Mouse (Mus musculus): Measurements from ENCODE around the gene Myom1. TPM values are rescaled to one million over a fixed set of nuclear protein-coding genes. Genes with fewer than 3 reads are reported as not detected.

The Myom1 gene
- polyA plus RNA-seq, 1 experiment from 2014 or later = 18.5 TPM

DNA sequence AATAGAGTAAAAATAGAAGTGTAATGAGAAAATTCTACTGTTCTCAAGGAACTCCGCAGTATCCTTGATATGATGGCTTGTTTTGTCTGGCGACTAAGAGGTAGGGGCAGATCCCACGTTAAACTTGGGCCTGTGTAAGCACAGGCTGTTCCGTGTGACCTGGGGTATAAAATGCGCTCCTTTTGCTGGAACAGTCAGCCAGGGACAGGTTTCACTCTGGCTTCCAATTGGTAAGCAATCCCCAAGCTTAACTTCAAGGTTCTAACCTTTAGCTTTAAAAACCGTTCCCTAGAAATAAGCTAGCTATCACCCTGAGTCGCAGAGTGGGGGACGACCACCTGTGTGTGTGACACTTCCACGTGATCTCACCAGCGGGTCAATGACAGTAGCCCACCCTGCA is 30.3 kb downstream of the Myom1 start:
- no peak for ATAC-seq (replicated peaks; ENCODE audit: low FRiP score, low TSS enrichment, low read depth)
- DNase-seq (ENCODE audit: low spot score) = no peak

DNA sequence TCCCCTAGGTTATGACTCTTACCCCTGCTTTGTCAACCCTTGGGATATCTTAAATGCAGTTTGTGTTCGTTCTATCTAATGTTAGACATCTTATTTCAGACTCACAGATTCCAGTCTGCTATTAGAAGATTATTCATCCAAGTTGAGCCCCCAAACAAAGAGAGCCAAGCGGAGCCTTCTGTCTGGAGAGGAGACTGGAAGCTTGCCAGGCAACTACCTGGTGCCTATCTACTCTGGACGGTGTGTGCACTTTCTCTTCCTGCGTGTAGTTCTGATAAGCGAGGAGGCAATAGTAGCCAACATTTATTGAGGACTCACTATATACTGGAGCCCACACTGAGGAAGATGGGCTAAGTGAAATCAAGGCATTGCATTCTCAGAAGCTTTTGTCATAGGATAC is 32.0 kb downstream of the Myom1 start:
- no peaks in the 10 kb centered on the region for H3K9me3 ChIP-seq (ENCODE audit: control insufficient read depth, low read length)
- H3K36me3 ChIP-seq (ENCODE audit: control insufficient read depth, insufficient read depth, low read length) = peaks cover 5% of the 10 kb centered on the region; the same call in 1 of the 2 replicates
- ATAC-seq (replicated peaks; ENCODE audit: low FRiP score, low TSS enrichment, low read depth) (no peak), DNase-seq (ENCODE audit: low spot score) (no peak)
- H3K4me2 ChIP-seq (ENCODE audit: low read length) = no peak overlapping the region
- H3K4me3 ChIP-seq (ENCODE audit: low read depth, low read length) = no peak overlapping the region
- H3K4me1 ChIP-seq (replicated peaks; ENCODE audit: control insufficient read depth, insufficient read depth, low read length) = no peaks in the 10 kb centered on the region
- H3K27ac ChIP-seq (ENCODE audit: low read depth) = no peak overlapping the region
- H3K27me3 ChIP-seq (replicated peaks; ENCODE audit: control insufficient read depth, insufficient read depth, low read length) = no peaks in the 10 kb centered on the region
- WGBS = 70% methylated on average over 5 of the region's 5 CpGs
- no peak overlapping the region for H3K9ac ChIP-seq (ENCODE audit: low read length)

More for the DNA sequence above, 30.3 kb downstream of the Myom1 start:
- H3K9ac ChIP-seq (ENCODE audit: low read length) = no peak overlapping the region
- peaks cover 5% of the 10 kb centered on the region; the same call in 1 of the 2 replicates for H3K36me3 ChIP-seq (ENCODE audit: control insufficient read depth, insufficient read depth, low read length)
- no peak overlapping the region for H3K4me2 ChIP-seq (ENCODE audit: low read length)
- H3K27me3 ChIP-seq (replicated peaks; ENCODE audit: control insufficient read depth, insufficient read depth, low read length) = no peaks in the 10 kb centered on the region
- 83% methylated on average over 10 of the region's 10 CpGs for WGBS
- H3K9me3 ChIP-seq (ENCODE audit: control insufficient read depth, low read length) = no peaks in the 10 kb centered on the region
- no peak overlapping the region for H3K4me3 ChIP-seq (ENCODE audit: low read depth, low read length)
- no peak overlapping the region for H3K27ac ChIP-seq (ENCODE audit: low read depth)
- no peaks in the 10 kb centered on the region for H3K4me1 ChIP-seq (replicated peaks; ENCODE audit: control insufficient read depth, insufficient read depth, low read length)

DNA sequence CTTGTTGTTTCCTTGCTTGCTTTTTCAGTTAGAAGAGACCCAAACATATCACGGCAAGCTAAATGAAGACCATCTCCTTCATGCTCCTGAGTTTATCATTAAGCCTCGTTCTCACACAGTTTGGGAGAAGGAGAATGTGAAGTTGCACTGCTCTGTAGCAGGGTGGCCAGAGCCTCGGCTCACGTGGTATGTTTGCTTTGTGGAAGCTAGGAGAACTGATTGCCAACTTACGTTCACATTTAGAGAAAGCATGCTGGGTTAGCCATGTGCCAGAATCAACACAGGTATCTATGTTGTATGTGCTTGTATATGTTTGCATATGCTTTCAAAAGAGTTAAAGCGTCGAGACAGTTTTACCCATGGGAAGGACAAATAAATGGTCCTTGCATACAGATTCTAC is 34.8 kb downstream of the Myom1 start:
- Histone ChIP-seq H3K36me3 (ENCODE audit: control insufficient read depth, insufficient read depth, low read length) (peaks cover 5% of the 10 kb centered on the region; the same call in 1 of the 2 replicates), H3K27me3 (replicated peaks; ENCODE audit: control insufficient read depth, insufficient read depth, low read length) (no peaks in the 10 kb centered on the region), H3K9me3 (ENCODE audit: control insufficient read depth, low read length) (no peaks in the 10 kb centered on the region), H3K4me1 (replicated peaks; ENCODE audit: control insufficient read depth, insufficient read depth, low read length) (no peaks in the 10 kb centered on the region), H3K9ac (ENCODE audit: low read length) (no peak overlapping the region), H3K4me3 (ENCODE audit: low read depth, low read length) (no peak overlapping the region), H3K4me2 (ENCODE audit: low read length) (no peak overlapping the region), H3K27ac (ENCODE audit: low read depth) (no peak overlapping the region)
- no peak for ATAC-seq (replicated peaks; ENCODE audit: low FRiP score, low TSS enrichment, low read depth)
- no peak for DNase-seq (ENCODE audit: low spot score)
- WGBS = 80% methylated on average over 7 of the region's 7 CpGs

DNA sequence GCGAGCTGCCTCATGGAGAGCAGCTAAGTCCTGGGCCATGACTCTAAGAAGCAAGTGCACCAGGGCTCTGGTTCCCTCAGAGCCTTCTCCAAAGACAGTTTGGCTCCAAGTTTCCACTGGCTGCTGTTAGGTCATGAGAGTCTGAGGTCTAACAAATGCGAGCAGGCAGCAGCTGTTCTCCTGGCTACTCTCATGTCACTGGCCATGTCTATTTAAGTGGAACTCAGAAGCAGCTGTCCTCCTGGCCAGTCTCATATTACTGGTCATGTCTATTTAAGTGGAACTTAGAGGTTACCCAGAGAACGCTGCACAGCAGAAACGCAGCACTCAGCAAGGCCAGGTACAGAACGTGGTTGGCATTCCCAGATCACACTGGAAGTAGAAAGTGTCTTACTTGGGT is 36.4 kb downstream of the Myom1 start:
- 63% methylated on average over 5 of the region's 5 CpGs for WGBS
- no peaks in the 10 kb centered on the region for H3K4me1 ChIP-seq (replicated peaks; ENCODE audit: control insufficient read depth, insufficient read depth, low read length)
- no peak overlapping the region for H3K27ac ChIP-seq (ENCODE audit: low read depth)
- ATAC-seq (replicated peaks; ENCODE audit: low FRiP score, low TSS enrichment, low read depth) = no peak
- no peak for DNase-seq (ENCODE audit: low spot score)
- H3K27me3 ChIP-seq (replicated peaks; ENCODE audit: control insufficient read depth, insufficient read depth, low read length) = no peaks in the 10 kb centered on the region
- no peaks in the 10 kb centered on the region for H3K9me3 ChIP-seq (ENCODE audit: control insufficient read depth, low read length)
- H3K36me3 ChIP-seq (ENCODE audit: control insufficient read depth, insufficient read depth, low read length) = peaks cover 5% of the 10 kb centered on the region; the same call in 1 of the 2 replicates
- H3K4me2 ChIP-seq (ENCODE audit: low read length) = no peak overlapping the region
- H3K4me3 ChIP-seq (ENCODE audit: low read depth, low read length) = no peak overlapping the region
- no peak overlapping the region for H3K9ac ChIP-seq (ENCODE audit: low read length)

DNA sequence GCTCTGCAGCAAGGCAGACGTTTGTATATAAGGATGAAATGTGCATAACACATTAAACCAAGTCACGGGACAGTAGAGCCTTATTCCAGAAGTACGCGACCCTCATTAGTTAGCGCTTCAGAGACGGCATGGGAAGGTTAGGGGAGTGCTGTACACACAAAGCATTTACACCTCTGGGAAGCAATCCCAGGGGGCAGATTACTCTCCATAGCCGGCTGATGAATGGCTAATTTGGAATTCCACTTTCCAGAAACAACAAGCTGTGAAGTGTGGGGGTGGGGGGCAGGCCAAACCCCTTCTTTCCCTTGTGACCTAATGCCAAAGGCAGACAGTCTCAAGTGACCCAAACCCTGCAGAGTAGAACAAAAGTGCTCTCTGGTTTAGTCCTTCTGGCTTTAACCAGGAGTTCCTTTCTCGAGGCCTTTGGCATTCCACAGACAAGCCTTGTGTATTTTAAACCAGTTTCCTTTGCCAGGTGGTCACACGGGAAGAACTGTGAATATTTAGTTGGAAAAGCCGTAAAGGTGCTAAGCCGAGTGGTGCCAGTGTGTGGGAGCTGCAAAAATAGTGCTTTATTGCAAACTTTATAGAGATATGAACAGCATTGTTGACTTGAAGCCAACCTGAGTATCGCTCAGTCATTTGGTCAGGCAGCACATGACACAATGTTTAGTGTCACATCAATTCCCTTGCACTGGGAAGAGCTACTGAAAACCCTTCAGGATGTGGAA is 37.6 kb downstream of the Myom1 start:
- Histone ChIP-seq H3K27me3 (replicated peaks; ENCODE audit: control insufficient read depth, insufficient read depth, low read length) (no peaks in the 10 kb centered on the region), H3K4me2 (ENCODE audit: low read length) (no peak overlapping the region), H3K4me1 (replicated peaks; ENCODE audit: control insufficient read depth, insufficient read depth, low read length) (no peaks in the 10 kb centered on the region), H3K36me3 (ENCODE audit: control insufficient read depth, insufficient read depth, low read length) (peaks cover 5% of the 10 kb centered on the region; the same call in 1 of the 2 replicates), H3K9ac (ENCODE audit: low read length) (no peak overlapping the region), H3K27ac (ENCODE audit: low read depth) (no peak overlapping the region), H3K9me3 (ENCODE audit: control insufficient read depth, low read length) (no peaks in the 10 kb centered on the region), H3K4me3 (ENCODE audit: low read depth, low read length) (no peak overlapping the region)
- ATAC-seq (replicated peaks; ENCODE audit: low FRiP score, low TSS enrichment, low read depth) (no peak), DNase-seq (ENCODE audit: low spot score) (no peak)
- 38% methylated on average over 12 of the region's 12 CpGs for WGBS

DNA sequence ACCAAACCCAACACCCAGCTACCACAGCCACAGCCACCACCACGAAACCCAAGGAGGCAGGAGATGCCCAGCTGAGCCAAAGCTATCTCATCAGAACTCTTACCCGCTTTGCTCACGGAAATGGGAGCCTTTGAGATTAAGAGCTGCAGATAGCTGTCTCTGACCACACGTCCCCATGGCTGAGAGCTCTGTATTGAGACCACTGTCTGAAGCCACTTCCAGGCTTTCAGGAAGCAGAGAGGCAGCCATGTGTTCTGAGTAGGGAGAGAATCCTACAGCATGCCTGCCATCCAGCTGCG is 38.1 kb downstream of the Myom1 start:
- DNase-seq (ENCODE audit: low spot score) (peak; percentile 31), ATAC-seq (replicated peaks; ENCODE audit: low FRiP score, low TSS enrichment, low read depth) (no peak)
- H3K27me3 ChIP-seq (replicated peaks; ENCODE audit: control insufficient read depth, insufficient read depth, low read length) = no peaks in the 10 kb centered on the region
- peaks cover 5% of the 10 kb centered on the region; the same call in 1 of the 2 replicates for H3K36me3 ChIP-seq (ENCODE audit: control insufficient read depth, insufficient read depth, low read length)
- no peaks in the 10 kb centered on the region for H3K9me3 ChIP-seq (ENCODE audit: control insufficient read depth, low read length)
- 82% methylated on average over 5 of the region's 5 CpGs for WGBS
- no peak overlapping the region for H3K4me2 ChIP-seq (ENCODE audit: low read length)
- no peaks in the 10 kb centered on the region for H3K4me1 ChIP-seq (replicated peaks; ENCODE audit: control insufficient read depth, insufficient read depth, low read length)
- no peak overlapping the region for H3K27ac ChIP-seq (ENCODE audit: low read depth)
- no peak overlapping the region for H3K4me3 ChIP-seq (ENCODE audit: low read depth, low read length)
- no peak overlapping the region for H3K9ac ChIP-seq (ENCODE audit: low read length)

DNA sequence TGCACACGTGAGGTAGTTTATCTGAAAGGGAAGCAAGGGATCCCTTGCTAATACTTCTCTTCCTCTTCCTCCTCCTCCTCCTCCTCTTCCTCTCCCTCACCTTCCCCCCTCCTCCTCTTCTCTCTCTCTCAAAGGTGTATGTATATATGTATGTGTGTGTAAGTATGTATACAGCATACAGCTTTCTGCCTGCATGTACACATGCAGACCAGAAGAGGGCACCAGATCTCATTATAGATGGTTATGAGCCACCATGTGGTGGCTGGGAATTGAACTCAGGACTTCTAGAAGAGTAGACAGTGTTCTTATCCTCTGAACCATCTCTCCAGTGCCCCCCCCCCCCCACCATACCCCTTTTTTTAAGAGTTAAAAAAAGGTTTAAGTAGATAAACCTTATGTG is 40.2 kb downstream of the Myom1 start:
- Histone ChIP-seq H3K27ac (ENCODE audit: low read depth) (no peak overlapping the region), H3K9ac (ENCODE audit: low read length) (no peak overlapping the region), H3K4me3 (ENCODE audit: low read depth, low read length) (no peak overlapping the region), H3K27me3 (replicated peaks; ENCODE audit: control insufficient read depth, insufficient read depth, low read length) (no peaks in the 10 kb centered on the region), H3K4me1 (replicated peaks; ENCODE audit: control insufficient read depth, insufficient read depth, low read length) (no peaks in the 10 kb centered on the region), H3K36me3 (ENCODE audit: control insufficient read depth, insufficient read depth, low read length) (no peaks in the 10 kb centered on the region), H3K4me2 (ENCODE audit: low read length) (no peak overlapping the region), H3K9me3 (ENCODE audit: control insufficient read depth, low read length) (no peaks in the 10 kb centered on the region)
- ATAC-seq (replicated peaks; ENCODE audit: low FRiP score, low TSS enrichment, low read depth) = no peak
- peak; percentile 12 for DNase-seq (ENCODE audit: low spot score)
- WGBS = 94% methylated on average over 1 of the region's 1 CpGs

DNA sequence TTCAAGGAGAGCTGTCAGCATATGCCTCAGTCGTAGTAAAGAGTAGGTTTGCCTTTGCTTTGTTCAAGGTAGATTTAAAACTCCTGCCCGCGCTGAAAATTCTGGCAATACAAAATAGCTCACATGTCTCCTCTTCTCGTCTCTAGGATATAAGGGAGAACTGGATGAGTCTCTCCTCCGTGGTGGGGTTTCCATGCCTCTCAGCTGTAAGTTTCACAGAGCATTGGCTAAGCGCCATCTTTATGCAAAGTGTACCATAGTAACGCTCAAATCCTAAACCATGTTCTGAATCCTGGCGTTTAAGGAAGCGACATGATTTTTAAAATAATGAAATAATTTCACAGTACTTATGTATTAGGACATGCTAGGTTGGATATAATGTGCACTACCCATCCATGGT is 43.2 kb downstream of the Myom1 start:
- Histone ChIP-seq H3K36me3 (ENCODE audit: control insufficient read depth, insufficient read depth, low read length) (no peaks in the 10 kb centered on the region), H3K4me1 (replicated peaks; ENCODE audit: control insufficient read depth, insufficient read depth, low read length) (no peaks in the 10 kb centered on the region), H3K4me2 (ENCODE audit: low read length) (no peak overlapping the region), H3K9ac (ENCODE audit: low read length) (no peak overlapping the region), H3K9me3 (ENCODE audit: control insufficient read depth, low read length) (no peaks in the 10 kb centered on the region), H3K27ac (ENCODE audit: low read depth) (no peak overlapping the region), H3K4me3 (ENCODE audit: low read depth, low read length) (no peak overlapping the region), H3K27me3 (replicated peaks; ENCODE audit: control insufficient read depth, insufficient read depth, low read length) (no peaks in the 10 kb centered on the region)
- no peak for ATAC-seq (replicated peaks; ENCODE audit: low FRiP score, low TSS enrichment, low read depth)
- WGBS = 85% methylated on average over 9 of the region's 9 CpGs
- no peak for DNase-seq (ENCODE audit: low spot score)

DNA sequence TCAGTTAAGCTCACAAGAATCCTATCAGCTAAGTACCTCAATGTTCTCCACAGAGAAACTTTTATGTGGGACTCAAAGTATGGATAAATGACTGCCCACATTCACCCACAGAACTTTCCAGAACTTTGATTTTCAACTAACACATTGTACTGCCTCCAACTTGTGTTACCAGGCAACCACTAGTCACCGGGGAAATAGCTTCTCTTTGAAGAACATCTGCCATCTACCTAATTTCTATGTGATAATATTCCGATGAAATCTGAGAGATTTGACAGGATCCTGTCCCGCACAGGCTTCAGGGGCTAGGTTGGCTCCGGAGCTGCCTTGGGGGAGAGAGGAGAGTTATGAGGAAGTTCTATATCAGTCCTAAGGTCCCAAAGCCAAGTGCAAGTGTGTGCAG is 44.4 kb downstream of the Myom1 start:
- peak; percentile 35 for DNase-seq (ENCODE audit: low spot score)
- Histone ChIP-seq H3K36me3 (ENCODE audit: control insufficient read depth, insufficient read depth, low read length) (no peaks in the 10 kb centered on the region), H3K4me3 (ENCODE audit: low read depth, low read length) (no peak overlapping the region), H3K4me1 (replicated peaks; ENCODE audit: control insufficient read depth, insufficient read depth, low read length) (no peaks in the 10 kb centered on the region), H3K27me3 (replicated peaks; ENCODE audit: control insufficient read depth, insufficient read depth, low read length) (no peaks in the 10 kb centered on the region), H3K27ac (ENCODE audit: low read depth) (no peak overlapping the region), H3K9ac (ENCODE audit: low read length) (no peak overlapping the region), H3K9me3 (ENCODE audit: control insufficient read depth, low read length) (no peaks in the 10 kb centered on the region), H3K4me2 (ENCODE audit: low read length) (no peak overlapping the region)
- ATAC-seq (replicated peaks; ENCODE audit: low FRiP score, low TSS enrichment, low read depth) = no peak
- 93% methylated on average over 4 of the region's 4 CpGs for WGBS
